Mouse (Mus musculus) gastrocnemius, postnatal 10 days (tissue): ENCODE data around the gene Rd3l. TPM values are rescaled to one million over a fixed set of nuclear protein-coding genes. Genes with fewer than 3 reads are reported as not detected.

Experiments used
- total RNA-seq, 2 experiments: library from RNA; stranded (reverse); gene quantifications; 2 replicates each; pipeline ENCODE4 v1.2.3; 2021

Gene Rd3l
- total RNA-seq, 2 experiments from 2014 or later, result not detected

Other genes starting within 250 kb of the Rd3l start
- 10 to 100 TPM; 81.0 to 96.2 TPM for gene Klc1, start 222.5 kb downstream of the Rd3l start, total RNA-seq
- gene Xrcc3, start 167.4 kb downstream of the Rd3l start, total RNA-seq, result 1 to 10 TPM; 1.6 to 2.0 TPM
- gene Zfyve21, start 167.1 kb downstream of the Rd3l start, total RNA-seq, result 10 to 100 TPM; 19.6 to 21.9 TPM
- gene Ppp1r13b, start 73.2 kb downstream of the Rd3l start, total RNA-seq, result 10 to 100 TPM in 1 of 2 experiments, 1 to 10 TPM in 1; 9.5 to 13.4 TPM
- 100 to 1,000 TPM; 846 to 916 TPM for gene Atp5mpl, start 14.3 kb downstream of the Rd3l start, total RNA-seq
- under 1 TPM; 0.36 to 0.59 TPM for gene Tdrd9, start 9.8 kb downstream of the Rd3l start, total RNA-seq
- gene Aspg, start 125.4 kb upstream of the Rd3l start, total RNA-seq, result under 1 TPM in 1 of 2 experiments, not detected in 1; 0.38 TPM
- gene Kif26a, start 164.9 kb upstream of the Rd3l start, total RNA-seq, result 10 to 100 TPM; 10.3 to 12.4 TPM